Mouse (Mus musculus) liver, adult 2 months (tissue): ENCODE results near the gene Fhad1. TPM values are rescaled to one million over a fixed set of nuclear protein-coding genes. Genes with fewer than 3 reads are reported as not detected.
A peak's percentile ranks its signal among the peaks of the same experiment; 100 is the strongest.

Experiments used
- DNase-seq: peaks from one replicate; pipeline ENCODE4 v3.0.0-alpha.2; 2011; ENCODE audit warnings: low read depth, low spot score; ENCODE audit errors: extremely low read depth
- H3K27ac ChIP-seq: fragments of 200-500 bp; replicated peaks from 2 replicates; pipeline ENCODE4 v1.5.1; 2012; ENCODE audit warnings: low read depth, mild to moderate bottlenecking, control low read depth, inconsistent platforms, low read length; ENCODE audit not compliant: insufficient read depth
- H3K27me3 ChIP-seq: fragments of 200-500 bp; 2 replicates; pipeline ENCODE4 v1.6.1; 2012; ENCODE audit warnings: mild to moderate bottlenecking, moderate library complexity, low read length, inconsistent platforms; ENCODE audit not compliant: control insufficient read depth, insufficient read depth
- H3K36me3 ChIP-seq: fragments of 200-500 bp; 2 replicates; pipeline ENCODE4 v1.6.1; 2012; ENCODE audit warnings: low read length, inconsistent platforms; ENCODE audit not compliant: control insufficient read depth, insufficient read depth
- H3K4me1 ChIP-seq: fragments of 200-500 bp; 2 replicates; pipeline ENCODE4 v1.6.1; 2011; ENCODE audit warnings: low read length; ENCODE audit not compliant: control insufficient read depth, insufficient read depth
- H3K4me3 ChIP-seq: fragments of 200-500 bp; 2 replicates; pipeline ENCODE4 v1.5.1; 2011; ENCODE audit warnings: low read depth, mild to moderate bottlenecking, control low read depth, low read length, moderate library complexity; ENCODE audit not compliant: insufficient read depth
- H3K79me2 ChIP-seq: fragments of 200-500 bp; 2 replicates; pipeline ENCODE4 v1.6.1; 2012; ENCODE audit warnings: inconsistent platforms, mild to moderate bottlenecking, low read length, moderate library complexity; ENCODE audit not compliant: control insufficient read depth, insufficient read depth
- H3K9ac ChIP-seq: fragments of 200-500 bp; 2 replicates; pipeline ENCODE4 v1.6.1; 2012; ENCODE audit warnings: low read depth, mild to moderate bottlenecking, control low read depth, inconsistent platforms, low read length
- CTCF ChIP-seq: fragments of 200-500 bp; IDR thresholded peaks from 2 replicates; pipeline ENCODE4 v1.5.1; 2011; ENCODE audit warnings: low read depth, low read length, control low read depth
- POLR2A ChIP-seq: fragments of 200-500 bp; IDR thresholded peaks from 2 replicates; pipeline ENCODE4 v1.6.1; 2011; ENCODE audit warnings: low read length, control low read depth; ENCODE audit not compliant: insufficient read depth; ENCODE audit errors: extremely low read depth
- WGBS: fragments of 180-500 bp; shearing (Covaris S2); methylation state at CpG from one replicate; pipeline ENCODE4 v1.1.7; 2018; 5-methylcytosine and 5-hydroxymethylcytosine counted together
- polyA plus RNA-seq: library from polyadenylated mRNA; depleted of rRNA; stranded (reverse); fragments of >200 nt; gene quantifications from 2 replicates; pipeline ENCODE4 v1.2.3, GENCODE M21; 2012
- total RNA-seq: library from RNA; depleted of rRNA; stranded (reverse); fragments of >200 nt; gene quantifications from 2 replicates; pipeline ENCODE4 v1.2.3, GENCODE M21; 2014

Gene Fhad1
- total and polyA plus RNA-seq, 2 experiments = 0.06 to 2.4 TPM

- DNase-seq = peak; percentile 65
- Histone ChIP-seq H3K9ac (0 out of 2 replicates have a peak overlapping the region, but pooled peaks have one; percentile 14), H3K27ac (peak overlapping the region; percentile 10; the same call in 1 of the 2 replicates), H3K4me1 (peaks cover 11% of the 10 kb centered on the region; the same call in 1 of the 2 replicates), H3K4me3 (no peak overlapping the region), H3K36me3 (no peaks in the 10 kb centered on the region), H3K79me2 (no peaks in the 10 kb centered on the region), H3K27me3 (no peaks in the 10 kb centered on the region)
- WGBS = 26% methylated on average over 4 of the region's 4 CpGs
- no peak for TF ChIP-seq POLR2A
- no peak for TF ChIP-seq CTCF
Measured at GRCm38 (mm10) chr4:141959615-141960014, 55.3 kb downstream of the Fhad1 start.

GRCm38 (mm10) chr4:141958614-141959375 is 56.1 kb downstream of the Fhad1 start:
- no peaks in the 10 kb centered on the region for H3K79me2 ChIP-seq
- peaks cover 19% of the 10 kb centered on the region for H3K4me1 ChIP-seq
- peak overlapping the region; percentile 11 for H3K27ac ChIP-seq
- DNase-seq = no peak
- H3K4me3 ChIP-seq = no peak overlapping the region
- H3K27me3 ChIP-seq = no peaks in the 10 kb centered on the region
- peak overlapping the region; percentile 17 for H3K9ac ChIP-seq
- no peaks in the 10 kb centered on the region for H3K36me3 ChIP-seq
- WGBS = 64% methylated on average over 7 of the region's 7 CpGs
- TF ChIP-seq CTCF (no peak), POLR2A (no peak)

- Histone ChIP-seq H3K27ac (peak overlapping the region; percentile 11; the same call in 1 of the 2 replicates), H3K4me1 (peaks cover 21% of the 10 kb centered on the region), H3K27me3 (no peaks in the 10 kb centered on the region), H3K9ac (peak overlapping the region; percentile 17), H3K79me2 (no peaks in the 10 kb centered on the region), H3K36me3 (no peaks in the 10 kb centered on the region), H3K4me3 (no peak overlapping the region)
- DNase-seq = peak; percentile 41
- TF ChIP-seq POLR2A (no peak), CTCF (peak; percentile 86)
- 9% methylated on average over 9 of the region's 9 CpGs for WGBS
Measured at GRCm38 (mm10) chr4:141958188-141958587, 56.7 kb downstream of the Fhad1 start.

GRCm38 (mm10) chr4:141957740-141958139 is 57.1 kb downstream of the Fhad1 start:
- Histone ChIP-seq H3K27ac (no peak overlapping the region), H3K4me3 (no peak overlapping the region), H3K36me3 (no peaks in the 10 kb centered on the region), H3K4me1 (peaks cover 22% of the 10 kb centered on the region), H3K27me3 (no peaks in the 10 kb centered on the region), H3K9ac (no peak overlapping the region), H3K79me2 (no peaks in the 10 kb centered on the region)
- WGBS = 41% methylated on average over 11 of the region's 11 CpGs
- no peak for TF ChIP-seq POLR2A
- no peak for TF ChIP-seq CTCF
- no peak for DNase-seq

- Histone ChIP-seq H3K27me3 (no peaks in the 10 kb centered on the region), H3K27ac (no peak overlapping the region), H3K9ac (no peak overlapping the region), H3K79me2 (no peaks in the 10 kb centered on the region), H3K4me1 (peaks cover 22% of the 10 kb centered on the region), H3K36me3 (no peaks in the 10 kb centered on the region), H3K4me3 (no peak overlapping the region)
- no peak for DNase-seq
- TF ChIP-seq CTCF = no peak
- TF ChIP-seq POLR2A = no peak
- 95% methylated on average over 5 of the region's 5 CpGs for WGBS
Measured at GRCm38 (mm10) chr4:141956931-141957330, 58.0 kb downstream of the Fhad1 start.

- DNase-seq = peak; percentile 97
- Histone ChIP-seq H3K4me3 (no peak overlapping the region), H3K27me3 (no peaks in the 10 kb centered on the region), H3K4me1 (peaks cover 22% of the 10 kb centered on the region), H3K79me2 (no peaks in the 10 kb centered on the region), H3K9ac (peak overlapping the region; percentile 26; the same call in 1 of the 2 replicates), H3K27ac (peak overlapping the region; percentile 78), H3K36me3 (no peaks in the 10 kb centered on the region)
- WGBS = 32% methylated on average over 16 of the region's 16 CpGs
- TF ChIP-seq POLR2A (no peak), CTCF (no peak)
Measured at GRCm38 (mm10) chr4:141954770-141955720, 59.8 kb downstream of the Fhad1 start.
